Mouse (Mus musculus) neural tube, embryonic 11.5 days (tissue): ENCODE results near the gene Tgfbrap1. TPM values are rescaled to one million over a fixed set of nuclear protein-coding genes. Genes with fewer than 3 reads are reported as not detected.

Source experiments
- ATAC-seq: fragments of 200-750 bp; cut with Nextera tagmentation; 2 replicates; pipeline ENCODE4 v1.8.0; 2017; ENCODE audit warnings: moderate number of reproducible peaks, mild to moderate bottlenecking, moderate TSS enrichment, moderate library complexity; ENCODE audit not compliant: insufficient read depth, low FRiP score, low TSS enrichment
- DNase-seq: peaks from one replicate; pipeline ENCODE4 v3.0.0-alpha.2; 2015; ENCODE audit warnings: low spot score
- H3K27ac ChIP-seq: fragments of 300-500 bp; sonication (generic); 2 replicates; pipeline ENCODE4 v1.5.1; 2014; ENCODE audit warnings: low read depth, mild to moderate bottlenecking, low read length
- H3K27me3 ChIP-seq: fragments of 300-500 bp; sonication (generic); 2 replicates; pipeline ENCODE4 v1.6.1; 2014; ENCODE audit warnings: mild to moderate bottlenecking, low read length, mixed read lengths; ENCODE audit not compliant: control insufficient read depth, insufficient read depth
- H3K36me3 ChIP-seq: fragments of 300-500 bp; sonication (generic); 2 replicates; pipeline ENCODE4 v1.6.1; 2014; ENCODE audit warnings: mild to moderate bottlenecking, low read length, moderate library complexity, mixed read lengths; ENCODE audit not compliant: control insufficient read depth, insufficient read depth
- H3K4me1 ChIP-seq: fragments of 300-500 bp; sonication (generic); 2 replicates; pipeline ENCODE4 v1.6.1; 2014; ENCODE audit warnings: low read length, mixed read lengths; ENCODE audit not compliant: control insufficient read depth, insufficient read depth
- H3K4me2 ChIP-seq: fragments of 300-500 bp; sonication (generic); 2 replicates; pipeline ENCODE4 v1.6.1; 2014; ENCODE audit warnings: low read depth, mild to moderate bottlenecking, moderate library complexity
- H3K4me3 ChIP-seq: fragments of 300-500 bp; sonication (generic); 2 replicates; pipeline ENCODE4 v1.5.1; 2014; ENCODE audit warnings: low read depth, low read length
- H3K9ac ChIP-seq: fragments of 300-500 bp; sonication (generic); 2 replicates; pipeline ENCODE4 v1.6.1; 2014; ENCODE audit warnings: mild to moderate bottlenecking, low read length
- H3K9me3 ChIP-seq: fragments of 300-500 bp; sonication (generic); 2 replicates; pipeline ENCODE4 v1.6.1; 2016; ENCODE audit warnings: low read length; ENCODE audit not compliant: control insufficient read depth
- WGBS: fragments of 180-500 bp; shearing (Covaris S2); extraction: QIAGEN DNeasy Blood & Tissue Kit; methylation state at CpG from one replicate; pipeline ENCODE4 v1.1.7; 2014; 5-methylcytosine and 5-hydroxymethylcytosine counted together
- polyA plus RNA-seq: library from polyadenylated mRNA; unstranded; fragments of >200 nt; fragmentation: Nextera tagmentation; extraction: Ambion mirVana; gene quantifications from 2 replicates; pipeline ENCODE4 v1.2.1, GENCODE M21; 2014

The Tgfbrap1 gene
- polyA plus RNA-seq, 1 experiment from 2014 or later = 15.3 TPM

DNA sequence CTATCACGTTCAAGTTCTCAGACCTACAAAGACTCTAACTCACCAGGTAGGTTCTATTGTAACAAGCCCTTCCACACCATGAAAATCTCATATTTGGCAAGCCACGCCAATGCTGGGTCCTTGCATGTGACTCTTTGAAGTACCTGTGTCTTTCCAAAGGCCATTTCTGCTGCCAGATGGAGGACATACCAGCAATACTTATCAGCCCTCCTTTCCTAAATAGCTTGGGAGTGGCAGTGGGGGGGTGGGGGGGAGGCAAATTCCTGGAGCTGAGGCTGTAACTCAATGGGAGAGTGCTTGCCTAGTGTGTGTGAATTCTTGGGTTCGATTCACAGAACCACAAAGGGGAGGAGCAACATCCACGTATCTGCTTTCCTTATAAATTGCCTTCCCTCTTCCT is 26.3 kb upstream of the Tgfbrap1 start:
- DNase-seq (no peak), ATAC-seq (no peak)
- Histone ChIP-seq H3K9me3 (no peaks in the 10 kb centered on the region), H3K36me3 (no peaks in the 10 kb centered on the region), H3K4me1 (no peaks in the 10 kb centered on the region), H3K27me3 (no peaks in the 10 kb centered on the region), H3K27ac (no peak overlapping the region), H3K4me2 (no peak overlapping the region), H3K4me3 (no peak overlapping the region), H3K9ac (no peak overlapping the region)
- WGBS = 75% methylated on average over 4 of the region's 4 CpGs

GRCm38 (mm10) chr1:43122616-43123015 is 24.2 kb upstream of the Tgfbrap1 start:
- H3K9ac ChIP-seq = no peak overlapping the region
- H3K4me3 ChIP-seq = no peak overlapping the region
- no peaks in the 10 kb centered on the region for H3K4me1 ChIP-seq
- ATAC-seq = no peak
- peaks cover 8% of the 10 kb centered on the region; the same call in 1 of the 2 replicates for H3K36me3 ChIP-seq
- H3K4me2 ChIP-seq = no peak overlapping the region
- 91% methylated on average over 2 of the region's 2 CpGs for WGBS
- H3K27me3 ChIP-seq = no peaks in the 10 kb centered on the region
- no peaks in the 10 kb centered on the region for H3K9me3 ChIP-seq
- no peak overlapping the region for H3K27ac ChIP-seq
- DNase-seq = no peak

DNA sequence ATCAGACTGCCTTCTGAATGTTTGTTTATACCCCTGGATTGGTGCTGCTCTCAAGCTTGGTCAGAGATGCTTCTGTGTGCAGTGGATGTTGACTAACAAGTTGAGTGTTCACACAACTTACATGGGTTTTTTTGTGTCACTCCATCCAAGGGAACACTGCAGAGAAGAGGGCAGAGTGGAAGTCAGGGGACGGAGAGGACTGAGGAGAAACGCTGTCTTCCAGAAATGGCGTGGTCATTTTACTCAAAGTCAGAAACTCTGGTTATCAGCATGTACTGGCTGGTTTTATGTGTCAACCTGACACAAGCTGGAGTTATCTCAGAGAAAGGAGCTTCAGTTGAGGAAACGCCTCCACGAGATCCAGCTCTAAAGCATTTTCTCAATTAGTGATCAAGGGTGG is 22.5 kb upstream of the Tgfbrap1 start:
- Histone ChIP-seq H3K4me3 (no peak overlapping the region), H3K4me2 (no peak overlapping the region), H3K4me1 (no peaks in the 10 kb centered on the region), H3K27me3 (no peaks in the 10 kb centered on the region), H3K27ac (no peak overlapping the region), H3K9ac (no peak overlapping the region), H3K36me3 (peaks cover 10% of the 10 kb centered on the region), H3K9me3 (no peaks in the 10 kb centered on the region)
- WGBS = 91% methylated on average over 5 of the region's 5 CpGs
- ATAC-seq (no peak), DNase-seq (no peak)

DNA sequence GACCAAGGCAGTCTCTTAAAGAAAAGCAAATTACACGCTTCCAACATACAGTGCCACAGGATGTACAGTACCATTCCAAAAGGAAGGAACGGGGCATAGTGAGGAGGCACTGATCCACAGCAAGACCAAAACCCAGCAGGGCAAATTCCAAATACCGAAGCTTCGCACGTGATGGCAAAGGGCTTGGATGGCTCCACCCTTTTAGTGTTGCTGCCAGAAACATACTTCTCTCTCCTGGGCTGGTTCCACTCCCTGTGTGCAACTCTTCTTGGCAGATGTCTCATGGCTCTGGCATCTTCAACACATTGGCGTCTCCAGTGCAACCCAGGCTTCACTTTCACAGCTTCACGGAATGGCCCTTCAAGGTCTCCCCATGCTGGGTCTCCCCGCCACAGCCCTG is 19.0 kb upstream of the Tgfbrap1 start:
- no peak overlapping the region for H3K4me3 ChIP-seq

DNA sequence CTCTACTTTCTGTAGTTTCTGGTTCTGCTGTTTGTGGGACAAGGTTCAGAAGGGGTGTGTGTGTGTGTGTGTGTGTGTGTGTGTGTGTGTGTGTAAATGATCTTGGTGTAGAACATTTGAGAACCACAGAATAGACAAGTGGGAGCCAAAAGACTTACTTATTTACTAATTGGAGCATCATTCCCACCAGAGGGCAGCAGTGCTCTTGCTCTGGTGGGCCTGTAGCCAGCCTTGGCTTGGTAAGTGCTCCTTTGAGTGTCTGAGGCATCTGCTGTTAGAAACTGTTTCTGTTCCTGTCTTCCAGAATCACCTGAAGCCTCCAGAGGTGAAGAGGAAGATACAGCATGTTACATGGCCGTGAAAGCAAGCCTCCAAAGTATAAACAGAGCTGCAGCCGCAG is 14.4 kb upstream of the Tgfbrap1 start:
- peak; percentile 49 for DNase-seq
- no peak overlapping the region for H3K4me3 ChIP-seq

More for the DNA sequence above, 19.0 kb upstream of the Tgfbrap1 start:
- 97% methylated on average over 8 of the region's 8 CpGs for WGBS
- Histone ChIP-seq H3K9me3 (no peaks in the 10 kb centered on the region), H3K4me1 (no peaks in the 10 kb centered on the region), H3K36me3 (peaks cover 12% of the 10 kb centered on the region), H3K27ac (no peak overlapping the region), H3K9ac (no peak overlapping the region), H3K27me3 (no peaks in the 10 kb centered on the region), H3K4me2 (no peak overlapping the region)
- DNase-seq (no peak), ATAC-seq (no peak)

DNA sequence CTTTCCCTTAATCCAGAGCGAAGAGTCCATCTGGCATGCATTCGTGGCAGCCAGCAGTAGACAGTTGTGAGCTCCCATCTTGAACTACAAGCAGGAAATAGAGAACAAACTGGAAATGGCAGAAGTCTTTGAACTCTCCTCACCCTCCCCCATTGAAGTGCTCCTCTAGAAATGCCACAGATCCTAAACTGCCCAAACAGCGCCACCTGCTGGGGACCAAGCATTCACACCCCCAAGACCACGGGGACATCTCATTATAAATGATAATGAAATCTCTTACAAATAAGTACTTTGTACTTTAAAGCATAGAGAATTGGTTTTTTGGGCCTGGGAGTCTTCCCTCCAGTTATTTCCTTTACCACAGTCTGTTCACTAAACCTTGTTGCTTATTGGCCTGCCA is 12.1 kb upstream of the Tgfbrap1 start:
- DNase-seq (peak; percentile 56), ATAC-seq (no peak)
- Histone ChIP-seq H3K36me3 (peaks cover 6% of the 10 kb centered on the region), H3K9me3 (no peaks in the 10 kb centered on the region), H3K4me2 (no peak overlapping the region), H3K27ac (no peak overlapping the region), H3K9ac (no peak overlapping the region), H3K4me3 (no peak overlapping the region), H3K27me3 (no peaks in the 10 kb centered on the region), H3K4me1 (no peaks in the 10 kb centered on the region)
- WGBS = 54% methylated on average over 4 of the region's 4 CpGs

More for the DNA sequence above, 14.4 kb upstream of the Tgfbrap1 start:
- no peaks in the 10 kb centered on the region for H3K4me1 ChIP-seq
- WGBS = 90% methylated on average over 2 of the region's 2 CpGs
- H3K9ac ChIP-seq = no peak overlapping the region
- H3K36me3 ChIP-seq = peaks cover 10% of the 10 kb centered on the region
- ATAC-seq = no peak
- H3K27me3 ChIP-seq = no peaks in the 10 kb centered on the region
- no peak overlapping the region for H3K4me2 ChIP-seq
- H3K9me3 ChIP-seq = no peaks in the 10 kb centered on the region
- H3K27ac ChIP-seq = no peak overlapping the region

DNA sequence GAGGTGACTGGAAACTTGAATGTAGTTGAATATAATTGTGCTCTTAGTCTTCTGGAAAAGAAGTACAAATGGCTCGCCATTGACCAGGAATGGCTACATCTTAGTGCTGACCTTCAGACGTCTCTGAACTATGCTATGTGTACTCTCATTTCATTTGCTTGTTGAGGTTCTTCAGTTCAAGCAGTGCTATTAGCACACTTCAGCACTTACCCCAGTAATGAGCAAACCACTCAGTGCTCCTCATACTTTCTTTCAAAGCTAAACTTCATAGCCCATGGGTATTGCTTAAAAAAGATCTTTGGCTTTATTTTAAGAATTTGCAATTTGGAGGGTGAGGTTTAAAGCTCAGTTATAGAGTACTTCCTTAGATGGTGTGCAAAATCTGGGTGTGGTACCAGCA is 10.3 kb upstream of the Tgfbrap1 start:
- DNase-seq = no peak
- no peak overlapping the region for H3K4me3 ChIP-seq
- H3K27ac ChIP-seq = no peak overlapping the region
- WGBS = 88% methylated on average over 2 of the region's 2 CpGs
- H3K4me1 ChIP-seq = no peaks in the 10 kb centered on the region
- ATAC-seq = no peak
- no peaks in the 10 kb centered on the region for H3K9me3 ChIP-seq
- no peak overlapping the region for H3K4me2 ChIP-seq
- H3K36me3 ChIP-seq = peaks cover 5% of the 10 kb centered on the region
- H3K27me3 ChIP-seq = no peaks in the 10 kb centered on the region
- no peak overlapping the region for H3K9ac ChIP-seq

GRCm38 (mm10) chr1:43094206-43094605 is 4.2 kb downstream of the Tgfbrap1 start:
- H3K4me1 ChIP-seq = peaks cover 3% of the 10 kb centered on the region; the same call in 1 of the 2 replicates
- H3K9me3 ChIP-seq = no peaks in the 10 kb centered on the region
- no peak overlapping the region for H3K4me3 ChIP-seq
- H3K27me3 ChIP-seq = no peaks in the 10 kb centered on the region
- ATAC-seq (no peak), DNase-seq (no peak)
- 93% methylated on average over 2 of the region's 2 CpGs for WGBS
- no peak overlapping the region for H3K4me2 ChIP-seq
- H3K9ac ChIP-seq = no peak overlapping the region
- no peaks in the 10 kb centered on the region for H3K36me3 ChIP-seq
- no peak overlapping the region for H3K27ac ChIP-seq

DNA sequence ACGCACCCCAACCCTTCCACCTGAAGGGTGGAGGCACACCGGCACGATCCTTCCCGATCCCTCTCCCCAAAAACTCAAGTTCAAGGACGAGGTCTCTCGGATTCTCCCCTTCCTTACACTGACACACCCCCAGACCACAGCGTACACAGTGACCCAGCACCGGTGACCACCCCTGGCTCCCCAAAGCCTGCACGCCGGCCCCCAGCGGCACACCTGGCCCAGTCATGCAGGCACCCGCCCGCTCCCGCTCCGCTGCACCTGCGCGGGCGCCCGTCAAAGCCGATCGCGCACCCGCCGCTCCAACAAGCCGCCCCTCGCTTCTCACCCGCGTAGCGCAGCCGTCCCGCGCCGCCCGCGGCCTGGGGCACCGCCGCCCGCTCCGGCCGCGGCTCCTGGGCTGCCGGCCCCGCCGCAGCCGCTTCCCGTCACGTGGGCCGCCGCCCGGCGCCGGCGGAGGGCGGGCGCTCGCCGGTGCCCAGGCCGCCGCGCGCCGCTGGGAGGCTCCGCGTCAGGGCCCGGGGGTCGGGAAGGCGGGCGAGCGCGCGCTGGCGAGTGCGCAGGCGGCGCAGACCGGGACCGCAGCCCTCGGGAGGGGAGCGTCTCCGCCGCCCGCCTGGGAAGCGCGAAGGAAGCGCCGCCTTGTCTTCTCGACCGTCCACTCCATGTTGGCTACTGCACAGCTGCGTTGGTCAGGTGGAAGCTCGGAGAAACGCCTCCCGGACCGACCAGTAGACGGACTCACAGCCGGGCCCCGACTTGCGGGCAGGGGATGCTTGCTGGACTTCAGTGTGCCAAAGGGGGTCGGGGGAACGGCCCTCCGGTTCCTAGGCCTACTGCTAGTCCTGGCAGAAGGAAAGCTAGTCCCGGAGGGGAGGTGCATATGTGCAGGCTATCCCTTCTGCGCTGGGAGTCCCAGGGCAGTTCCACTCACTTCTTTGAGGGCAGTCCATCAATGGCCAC is 6.1 kb downstream of the Tgfbrap1 start:
- Histone ChIP-seq H3K4me3 (peak overlapping the region; percentile 74), H3K27ac (peak overlapping the region; percentile 82), H3K36me3 (no peaks in the 10 kb centered on the region), H3K9me3 (no peaks in the 10 kb centered on the region), H3K4me1 (0 out of 2 replicates have a peak, but pooled peaks cover 3% of the 10 kb centered on the region), H3K27me3 (no peaks in the 10 kb centered on the region), H3K9ac (peak overlapping the region; percentile 89), H3K4me2 (peak overlapping the region; percentile 80)
- peak; percentile 77 for DNase-seq
- under 1% methylated on average over 81 of the region's 102 CpGs for WGBS
- ATAC-seq = peak; percentile 87
